Mouse (Mus musculus): ENCODE data around the gene Slc39a3.

GRCm38 (mm10) chr10:81000197-81001062 is 36.8 kb downstream of the Slc39a3 start:
- TF ChIP-seq POLR2A (IDR thresholded peaks at IDR 0.05; ENCODE audit: extremely low read depth, insufficient read depth, low read length) (no peak), CTCF (IDR thresholded peaks at IDR 0.05; ENCODE audit: low read depth, low read length) (no peak)
